ENCODE assay signal across 13 mouse cellular contexts in the genomic region with DNA sequence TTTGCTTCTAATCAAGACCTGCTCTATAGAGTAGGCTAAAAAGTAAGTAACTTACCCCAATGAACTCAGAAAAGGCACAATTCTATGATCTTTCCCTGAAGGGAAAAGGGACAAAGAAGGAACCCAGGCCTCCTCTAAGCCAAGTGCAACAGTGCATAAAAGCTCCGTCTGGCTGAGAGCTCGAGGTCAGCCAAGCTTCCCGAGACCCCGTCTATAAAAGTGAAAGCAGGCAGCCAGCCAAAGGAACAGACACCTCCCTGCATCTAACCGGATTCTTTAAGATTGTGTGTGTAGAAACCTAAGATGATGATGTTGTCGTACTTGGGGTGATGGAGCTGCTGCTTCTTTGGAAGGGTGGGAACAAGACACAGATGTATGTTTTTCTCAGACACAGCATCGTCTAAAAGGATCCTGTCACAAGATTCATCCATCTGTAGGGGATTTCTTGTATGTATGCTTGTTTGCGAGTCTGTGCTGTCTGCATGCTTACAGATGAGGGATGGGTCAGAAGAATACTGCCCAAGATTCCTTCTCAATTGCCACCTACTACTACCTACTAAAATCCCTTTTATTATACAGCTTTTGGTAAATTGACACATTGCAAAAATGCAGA. TPM values are rescaled to one million over a fixed set of nuclear protein-coding genes. Genes with fewer than 3 reads are reported as not detected.
A peak's percentile ranks its signal among the peaks of the same experiment; 100 is the strongest.
DNase-seq lines count a peak whose midpoint lies in the region; ATAC-seq lines count a peak whose summit lies in the region.
"Had no signal": no experiment of that assay in that cellular context is flagged by ENCODE, and none has a peak within 500 bp of the region (broad histone marks: within the 10 kb centered on the region; RNA-seq: fewer than 3 reads in every experiment).

No protein-coding gene starts in this region.

- DNase-seq in cerebellum, postnatal 25 days, result peak; percentile 24 to 44
- DNase-seq in cerebellum, adult 18-20 months, result no peak
- peak; percentile 1 for DNase-seq in hindbrain, embryonic 11.5 days (ENCODE audit: low spot score)
- DNase-seq in hindbrain, embryonic 10.5 days (ENCODE audit: low spot score), result no peak
- no peak for DNase-seq in lung, postnatal 4 days
- no peak for DNase-seq in neural tube, embryonic 10.5 days (ENCODE audit: extremely low spot score, low spot score)
- DNase-seq: adrenal gland, adult 8-10 months; liver, embryonic 13.5 days; right cerebral cortex, postnatal 25 days had no signal

- no peaks in the 10 kb centered on the region for H3K27me3 ChIP-seq in hindbrain, embryonic 11.5 days (ENCODE audit: control insufficient read depth, insufficient read depth, low read length)
- H3K27me3 ChIP-seq in hindbrain, embryonic 10.5 days (ENCODE audit: insufficient read depth, poor library complexity, severe bottlenecking), result no peaks in the 10 kb centered on the region
- H3K27me3 ChIP-seq in lung, embryonic 16.5 days (ENCODE audit: control insufficient read depth, insufficient read depth, low read depth, low read length), result no peaks in the 10 kb centered on the region
- H3K27me3 ChIP-seq in stomach, embryonic 14.5 days (ENCODE audit: control insufficient read depth, insufficient read depth, low read length), result no peaks in the 10 kb centered on the region
- H3K27me3 ChIP-seq: embryonic facial prominence, embryonic 12.5 days; liver, embryonic 13.5 days; neural tube, embryonic 15.5 days had no signal

- no peak overlapping the region for H3K4me2 ChIP-seq in hindbrain, embryonic 11.5 days (replicated peaks; ENCODE audit: low read depth, low read length)
- H3K4me2 ChIP-seq in lung, embryonic 16.5 days (ENCODE audit: low read depth, low read length), result peak overlapping the region; percentile 25; the same call in 1 of the 2 replicates
- 0 out of 2 replicates have a peak overlapping the region, but pooled peaks have one; percentile 20 for H3K4me2 ChIP-seq in stomach, embryonic 14.5 days (replicated peaks; ENCODE audit: low read depth, low read length)
- H3K4me2 ChIP-seq: embryonic facial prominence, embryonic 12.5 days; liver, embryonic 13.5 days; neural tube, embryonic 15.5 days had no signal

- no peaks in the 10 kb centered on the region for H3K36me3 ChIP-seq in hindbrain, embryonic 11.5 days (ENCODE audit: control insufficient read depth, insufficient read depth, low read length)
- no peaks in the 10 kb centered on the region for H3K36me3 ChIP-seq in hindbrain, embryonic 10.5 days
- H3K36me3 ChIP-seq in lung, embryonic 16.5 days (ENCODE audit: control insufficient read depth, insufficient read depth, low read length), result no peaks in the 10 kb centered on the region
- no peaks in the 10 kb centered on the region for H3K36me3 ChIP-seq in stomach, embryonic 14.5 days (ENCODE audit: control insufficient read depth, insufficient read depth, low read length)
- H3K36me3 ChIP-seq: embryonic facial prominence, embryonic 12.5 days; liver, embryonic 13.5 days; neural tube, embryonic 15.5 days had no signal

- H3K9ac ChIP-seq in hindbrain, embryonic 11.5 days (ENCODE audit: low read depth, low read length), result no peak overlapping the region
- H3K9ac ChIP-seq in lung, embryonic 16.5 days (ENCODE audit: low read length), result no peak overlapping the region
- H3K9ac ChIP-seq in stomach, embryonic 14.5 days (replicated peaks; ENCODE audit: low read depth, low read length), result no peak overlapping the region
- H3K9ac ChIP-seq: embryonic facial prominence, embryonic 12.5 days; liver, embryonic 13.5 days; neural tube, embryonic 15.5 days had no signal

- H3K9me3 ChIP-seq in hindbrain, embryonic 11.5 days (ENCODE audit: control insufficient read depth, low read length), result no peaks in the 10 kb centered on the region
- H3K9me3 ChIP-seq in hindbrain, embryonic 10.5 days, result no peaks in the 10 kb centered on the region
- H3K9me3 ChIP-seq in lung, embryonic 16.5 days (ENCODE audit: control insufficient read depth, low read length), result no peaks in the 10 kb centered on the region
- H3K9me3 ChIP-seq in stomach, embryonic 14.5 days (ENCODE audit: control insufficient read depth, low read depth, low read length), result no peaks in the 10 kb centered on the region
- H3K9me3 ChIP-seq: embryonic facial prominence, embryonic 12.5 days; liver, embryonic 13.5 days; neural tube, embryonic 15.5 days had no signal

- WGBS in hindbrain, embryonic 11.5 days, result 68% methylated on average over 8 of the region's 8 CpGs
- 66% methylated on average over 8 of the region's 8 CpGs for WGBS in hindbrain, embryonic 10.5 days
- 43% methylated on average over 8 of the region's 8 CpGs for whole genome bisulfite sequencing in lung, embryonic 16.5 days
- 41% methylated on average over 8 of the region's 8 CpGs for WGBS in stomach, embryonic 14.5 days

- H3K4me1 ChIP-seq in hindbrain, embryonic 11.5 days (replicated peaks; ENCODE audit: control insufficient read depth, insufficient read depth, low read length), result no peaks in the 10 kb centered on the region
- no peaks in the 10 kb centered on the region for H3K4me1 ChIP-seq in hindbrain, embryonic 10.5 days (replicated peaks)
- H3K4me1 ChIP-seq in lung, embryonic 16.5 days (replicated peaks; ENCODE audit: control insufficient read depth, insufficient read depth, low read length), result no peaks in the 10 kb centered on the region
- H3K4me1 ChIP-seq in stomach, embryonic 14.5 days (ENCODE audit: control insufficient read depth, insufficient read depth, low read length), result no peaks in the 10 kb centered on the region
- H3K4me1 ChIP-seq: embryonic facial prominence, embryonic 12.5 days; liver, embryonic 13.5 days; neural tube, embryonic 15.5 days had no signal

- no peak overlapping the region for H3K4me3 ChIP-seq in hindbrain, embryonic 11.5 days (ENCODE audit: low read depth, low read length)
- no peak overlapping the region for H3K4me3 ChIP-seq in hindbrain, embryonic 10.5 days
- H3K4me3 ChIP-seq in lung, embryonic 16.5 days (ENCODE audit: low read length), result no peak overlapping the region
- no peak overlapping the region for H3K4me3 ChIP-seq in stomach, embryonic 14.5 days (ENCODE audit: low read depth, low read length)
- H3K4me3 ChIP-seq: embryonic facial prominence, embryonic 12.5 days; liver, embryonic 13.5 days; neural tube, embryonic 15.5 days had no signal

- no peak overlapping the region for H3K27ac ChIP-seq in hindbrain, embryonic 11.5 days (ENCODE audit: low read depth, low read length)
- H3K27ac ChIP-seq in hindbrain, embryonic 10.5 days, result no peak overlapping the region
- H3K27ac ChIP-seq in lung, embryonic 16.5 days (ENCODE audit: low read length), result no peak overlapping the region
- no peak overlapping the region for H3K27ac ChIP-seq in stomach, embryonic 14.5 days (ENCODE audit: low read length)
- H3K27ac ChIP-seq: embryonic facial prominence, embryonic 12.5 days; liver, embryonic 13.5 days; neural tube, embryonic 15.5 days had no signal

- no peak for ATAC-seq in hindbrain, embryonic 11.5 days (ENCODE audit: low FRiP score)
- ATAC-seq in lung, embryonic 16.5 days (ENCODE audit: low read depth), result no peak
- ATAC-seq in stomach, embryonic 14.5 days (ENCODE audit: insufficient number of reproducible peaks, insufficient read depth, low FRiP score, low read depth), result no peak

RNA-seq across cellular contexts. Expression of gene Rnf146, which starts 40.5 kb away (rescaled TPM):
- polyA plus RNA-seq in hindbrain, embryonic 11.5 days (2014; fragmentation: Nextera tagmentation; extraction: Ambion mirVana), result 57.8 and 66.3 TPM in 2 replicates
- polyA plus RNA-seq in hindbrain, embryonic 10.5 days (2016; fragmentation: Nextera tagmentation; extraction: Ambion mirVana), result 44.8 and 48.9 TPM in 2 replicates
- 52.5 and 53.3 TPM in 2 replicates for polyA plus RNA-seq in lung, embryonic 16.5 days (2015; fragmentation: Nextera tagmentation; extraction: Ambion mirVana)
- polyA plus RNA-seq in stomach, embryonic 14.5 days (2014; fragmentation: Nextera tagmentation; extraction: Ambion mirVana), result 35.1 and 36.8 TPM in 2 replicates

Comparison
In these comparisons a context has a peak if more than half of its experiments do, and no peak if none do; other contexts are left out.
1. DNase-seq: peak in cerebellum, postnatal 25 days (2 of 2) and hindbrain, embryonic 11.5 days (single experiment); none in cerebellum, adult 18-20 months (0 of 2), hindbrain, embryonic 10.5 days (single experiment), lung, postnatal 4 days (0 of 2) and neural tube, embryonic 10.5 days (single experiment).